Mouse (Mus musculus) embryo, embryonic 11.5 days (tissue): Measurements from ENCODE around the gene Cd81.

ENCODE experiments used
- DNase-seq: peaks from one replicate; pipeline ENCODE4 v3.0.0-alpha.2; 2012; ENCODE audit warnings: low read depth, low spot score

The Cd81 gene

GRCm38 (mm10) chr7:143110803-143111202 lies 58.3 kb downstream of the Cd81 start:
- DNase-seq: no peak

GRCm38 (mm10) chr7:143111719-143112118 lies 59.2 kb downstream of the Cd81 start:
- no peak for DNase-seq

- DNase-seq: no peak
Observed at GRCm38 (mm10) chr7:143112395-143112794, 59.9 kb downstream of the Cd81 start.

GRCm38 (mm10) chr7:143114773-143115172 lies 62.2 kb downstream of the Cd81 start:
- DNase-seq: no peak

- DNase-seq: no peak
Observed at GRCm38 (mm10) chr7:143116521-143116920, 64.0 kb downstream of the Cd81 start.
